Mouse (Mus musculus) hindbrain, embryonic 15.5 days (tissue): Measurements from ENCODE around the gene Atxn1l. TPM values are rescaled to one million over a fixed set of nuclear protein-coding genes. Genes with fewer than 3 reads are reported as not detected.

Source experiments
- ATAC-seq: fragments of 200-750 bp; cut with Nextera tagmentation; 2 replicates; pipeline ENCODE4 v1.8.0; 2017; ENCODE audit warnings: low read depth, moderate number of reproducible peaks, moderate TSS enrichment; ENCODE audit not compliant: low FRiP score
- H3K27ac ChIP-seq: fragments of 300-500 bp; sonication (generic); replicated peaks from 2 replicates; pipeline ENCODE4 v1.5.1; 2015; ENCODE audit warnings: mild to moderate bottlenecking, inconsistent platforms
- H3K27me3 ChIP-seq: fragments of 300-500 bp; sonication (generic); 2 replicates; pipeline ENCODE4 v1.6.1; 2015; ENCODE audit warnings: control low read depth, inconsistent platforms
- H3K36me3 ChIP-seq: fragments of 300-500 bp; sonication (generic); 2 replicates; pipeline ENCODE4 v1.6.1; 2015; ENCODE audit warnings: control low read depth, inconsistent platforms
- H3K4me1 ChIP-seq: fragments of 300-500 bp; sonication (generic); replicated peaks from 2 replicates; pipeline ENCODE4 v1.6.1; 2015; ENCODE audit warnings: control low read depth, inconsistent platforms
- H3K4me2 ChIP-seq: fragments of 300-500 bp; sonication (generic); 2 replicates; pipeline ENCODE4 v1.6.1; 2015; ENCODE audit warnings: moderate library complexity, mild to moderate bottlenecking, inconsistent platforms
- H3K4me3 ChIP-seq: fragments of 300-500 bp; sonication (generic); 2 replicates; pipeline ENCODE4 v1.5.1; 2015; ENCODE audit warnings: mild to moderate bottlenecking, inconsistent platforms
- H3K9ac ChIP-seq: fragments of 300-500 bp; sonication (generic); 2 replicates; pipeline ENCODE4 v1.6.1; 2015; ENCODE audit warnings: inconsistent platforms
- H3K9me3 ChIP-seq: fragments of 300-500 bp; sonication (generic); 2 replicates; pipeline ENCODE4 v1.6.1; 2016; ENCODE audit warnings: control low read depth, inconsistent platforms
- WGBS: fragments of 180-500 bp; shearing (Covaris S2); methylation state at CpG from one replicate; pipeline ENCODE4 v1.1.7; 2015; 5-methylcytosine and 5-hydroxymethylcytosine counted together
- polyA plus RNA-seq: library from polyadenylated mRNA; unstranded; fragments of >200 nt; fragmentation: Nextera tagmentation; extraction: Ambion mirVana; gene quantifications from 2 replicates; pipeline ENCODE4 v1.2.1, GENCODE M21; 2015

The Atxn1l gene
- polyA plus RNA-seq, 1 experiment from 2014 or later, result 4.1 TPM

DNA sequence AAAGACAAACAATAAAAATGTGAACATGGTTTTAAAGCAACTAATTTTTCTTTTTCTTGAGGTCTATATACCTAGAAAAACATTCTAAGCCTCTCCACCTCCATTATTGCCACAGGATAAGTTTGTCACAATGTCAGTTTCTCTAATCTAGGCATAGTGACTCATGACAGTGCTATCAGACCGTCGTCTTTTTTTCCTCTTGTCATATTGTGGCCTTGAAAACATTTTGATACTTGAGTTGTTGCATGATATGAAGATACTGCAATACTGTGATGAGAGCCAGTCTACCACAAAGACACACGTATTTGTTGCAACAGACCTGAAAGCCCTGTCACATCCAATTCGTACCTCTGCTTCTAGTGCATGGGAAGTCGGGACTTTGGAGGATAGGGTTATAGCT lies 22.6 kb downstream of the Atxn1l start:
- no peak overlapping the region for H3K4me2 ChIP-seq
- ATAC-seq, result no peak
- H3K4me3 ChIP-seq, result no peak overlapping the region
- no peak overlapping the region for H3K27ac ChIP-seq
- H3K27me3 ChIP-seq, result no peaks in the 10 kb centered on the region
- H3K9me3 ChIP-seq, result no peaks in the 10 kb centered on the region
- H3K9ac ChIP-seq, result no peak overlapping the region
- 96% methylated on average over 5 of the region's 5 CpGs for WGBS
- H3K4me1 ChIP-seq, result peaks cover 4% of the 10 kb centered on the region; the same call in 1 of the 2 replicates
- peaks cover 93% of the 10 kb centered on the region for H3K36me3 ChIP-seq

GRCm38 (mm10) chr8:109712521-109712920 lies 25.0 kb downstream of the Atxn1l start:
- WGBS, result 93% methylated on average over 1 of the region's 1 CpGs

GRCm38 (mm10) chr8:109707921-109708320 lies 29.6 kb downstream of the Atxn1l start:
- ATAC-seq, result no peak
- peak overlapping the region; percentile 90; the same call in 1 of the 2 replicates for H3K4me3 ChIP-seq
- H3K36me3 ChIP-seq, result peaks cover 44% of the 10 kb centered on the region
- peak overlapping the region; percentile 86; the same call in 1 of the 2 replicates for H3K4me2 ChIP-seq
- H3K27ac ChIP-seq, result no peak overlapping the region
- no peak overlapping the region for H3K9ac ChIP-seq
- peaks cover 43% of the 10 kb centered on the region for H3K4me1 ChIP-seq
- H3K27me3 ChIP-seq, result no peaks in the 10 kb centered on the region
- H3K9me3 ChIP-seq, result no peaks in the 10 kb centered on the region
- WGBS, result 96% methylated on average over 4 of the region's 4 CpGs

More at GRCm38 (mm10) chr8:109712521-109712920, 25.0 kb downstream of the Atxn1l start:
- no peak overlapping the region for H3K27ac ChIP-seq
- no peak overlapping the region for H3K4me2 ChIP-seq
- no peak overlapping the region for H3K9ac ChIP-seq
- no peak overlapping the region for H3K4me3 ChIP-seq
- H3K9me3 ChIP-seq, result no peaks in the 10 kb centered on the region
- peaks cover 22% of the 10 kb centered on the region for H3K4me1 ChIP-seq
- H3K27me3 ChIP-seq, result no peaks in the 10 kb centered on the region
- no peak for ATAC-seq
- peaks cover 86% of the 10 kb centered on the region for H3K36me3 ChIP-seq

DNA sequence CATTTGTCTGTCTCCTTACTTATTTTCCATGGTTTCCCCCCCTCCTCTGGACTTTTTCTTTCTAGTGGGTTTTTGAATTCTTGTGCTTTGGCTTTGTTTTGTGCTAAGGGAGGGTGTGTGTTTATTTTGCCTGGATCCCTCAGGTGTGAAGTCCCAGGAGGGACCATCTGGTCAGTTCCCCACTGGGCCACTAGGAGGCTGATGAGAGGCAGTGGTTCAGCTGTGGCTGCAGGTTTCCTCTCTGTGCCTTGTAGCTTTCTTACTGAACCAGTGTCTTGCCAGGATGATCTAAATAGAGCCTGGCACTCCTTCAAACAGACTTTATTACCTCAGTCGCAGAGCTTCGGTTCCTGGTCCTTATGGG lies 30.7 kb downstream of the Atxn1l start:
- no peak for ATAC-seq
- 28% methylated on average over 2 of the region's 2 CpGs for WGBS
- 0 out of 2 replicates have a peak overlapping the region, but pooled peaks have one; percentile 97 for H3K27ac ChIP-seq

DNA sequence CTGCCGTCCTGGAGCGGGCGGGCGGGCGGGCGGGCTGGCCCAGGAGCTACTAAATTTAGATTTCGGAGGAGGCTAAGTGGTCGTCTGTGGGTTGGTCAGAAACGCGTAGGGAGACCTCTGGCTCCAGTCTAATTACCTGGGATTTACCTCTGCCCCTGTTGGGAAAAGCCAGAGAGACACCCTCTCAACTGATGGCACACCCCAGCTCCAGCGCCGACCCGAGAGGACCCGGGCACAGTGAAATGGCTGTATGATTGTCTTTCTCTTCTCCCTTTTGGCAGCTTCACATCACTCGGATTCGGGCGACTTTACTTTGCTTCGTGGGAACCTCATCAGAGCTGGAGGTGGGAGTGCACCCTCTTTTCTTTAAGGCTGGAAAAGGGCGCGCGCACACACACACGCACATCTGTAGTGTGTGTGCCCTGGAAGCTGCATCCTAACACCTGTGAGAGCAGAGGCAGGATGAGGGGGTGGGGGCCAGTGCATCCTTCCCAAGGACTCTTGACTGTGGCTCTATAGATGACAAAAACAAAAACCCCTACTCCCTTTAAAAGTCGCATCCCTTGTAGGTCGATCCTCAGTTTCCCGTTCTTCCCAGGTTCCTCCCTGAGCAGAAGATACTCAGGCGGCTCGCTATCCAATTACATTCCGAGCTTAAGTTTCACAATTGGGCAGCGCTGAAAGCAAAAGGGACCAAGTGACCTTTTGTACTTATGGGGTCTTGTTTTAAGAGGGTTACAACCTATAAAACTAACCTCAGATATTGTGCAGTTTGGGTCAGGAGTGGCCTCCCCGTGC lies 31.3 kb downstream of the Atxn1l start:
- 2% methylated on average over 24 of the region's 30 CpGs for WGBS
- H3K9ac ChIP-seq, result peak overlapping the region; percentile 99

More for the DNA sequence above, 30.7 kb downstream of the Atxn1l start:
- peak overlapping the region; percentile 99 for H3K9ac ChIP-seq
- H3K4me1 ChIP-seq, result peaks cover 43% of the 10 kb centered on the region
- H3K27me3 ChIP-seq, result no peaks in the 10 kb centered on the region
- peak overlapping the region; percentile 90 for H3K4me3 ChIP-seq
- no peaks in the 10 kb centered on the region for H3K9me3 ChIP-seq
- H3K36me3 ChIP-seq, result peaks cover 34% of the 10 kb centered on the region
- peak overlapping the region; percentile 86 for H3K4me2 ChIP-seq

GRCm38 (mm10) chr8:109705320-109706075 lies 32.0 kb downstream of the Atxn1l start, which contains the start of gene Zfp821:
Gene Zfp821 (plus strand): TSS chr8:109705546.
- under 1% methylated on average over 85 of the region's 100 CpGs for WGBS
- Histone ChIP-seq H3K4me3 (peak within 1 kb of the TSS; percentile 90), H3K9me3 (no peaks in the 10 kb centered on the region), H3K4me2 (peak within 1 kb of the TSS; percentile 86), H3K27ac (peak within 1 kb of the TSS; percentile 97), H3K9ac (peak within 1 kb of the TSS; percentile 99), H3K4me1 (peaks cover 40% of the 10 kb centered on the region), H3K36me3 (peaks cover 20% of the 10 kb centered on the region), H3K27me3 (no peaks in the 10 kb centered on the region)
- peak; percentile 88 for ATAC-seq

More for the DNA sequence above, 31.3 kb downstream of the Atxn1l start:
- peak overlapping the region; percentile 90 for H3K4me3 ChIP-seq
- peak overlapping the region; percentile 97 for H3K27ac ChIP-seq
- H3K27me3 ChIP-seq, result no peaks in the 10 kb centered on the region
- peak; percentile 57 for ATAC-seq
- peak overlapping the region; percentile 86 for H3K4me2 ChIP-seq
- H3K36me3 ChIP-seq, result peaks cover 28% of the 10 kb centered on the region
- no peaks in the 10 kb centered on the region for H3K9me3 ChIP-seq
- H3K4me1 ChIP-seq, result peaks cover 43% of the 10 kb centered on the region

DNA sequence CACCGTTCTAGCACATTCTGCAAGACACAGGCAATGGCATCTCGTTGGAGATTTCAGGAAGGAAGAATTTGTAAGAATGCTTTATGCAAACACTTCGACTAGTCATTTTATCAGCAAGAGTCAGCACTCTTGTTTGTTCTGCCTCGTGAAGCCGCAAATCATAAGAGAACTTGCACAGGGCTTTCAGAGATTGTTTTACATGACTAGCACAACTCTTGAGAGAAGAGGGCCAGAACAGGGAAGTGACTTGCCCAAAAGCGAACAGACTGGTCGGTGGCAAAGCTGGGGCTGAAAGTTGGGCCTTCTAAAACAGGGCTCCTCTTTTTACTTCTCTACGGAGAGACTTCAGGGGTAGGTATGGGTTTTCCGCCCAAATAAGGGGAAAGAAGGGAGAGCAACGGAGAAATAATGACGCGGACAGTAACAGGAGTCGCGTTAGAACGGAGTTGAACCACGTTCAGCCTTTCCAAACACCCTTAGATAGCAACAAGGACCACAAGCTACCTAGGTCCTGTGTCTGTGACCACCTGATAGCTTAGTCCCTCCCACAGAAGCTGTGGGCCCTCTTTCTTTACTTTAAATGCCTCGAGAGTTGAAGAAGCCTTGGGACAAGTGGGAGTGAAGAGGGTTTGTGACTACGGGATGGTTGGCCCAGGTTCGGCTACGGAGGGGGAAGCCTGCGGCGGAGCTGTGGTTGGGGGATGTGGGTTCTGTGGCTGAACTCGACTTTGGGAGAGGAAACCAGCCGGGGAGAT lies 32.8 kb downstream of the Atxn1l start:
- 12% methylated on average over 24 of the region's 24 CpGs for WGBS
- no peaks in the 10 kb centered on the region for H3K27me3 ChIP-seq
- H3K27ac ChIP-seq, result peak overlapping the region; percentile 97
- peaks cover 13% of the 10 kb centered on the region for H3K36me3 ChIP-seq
- no peaks in the 10 kb centered on the region for H3K9me3 ChIP-seq
- peaks cover 39% of the 10 kb centered on the region for H3K4me1 ChIP-seq
- peak; percentile 71 for ATAC-seq
- H3K9ac ChIP-seq, result peak overlapping the region; percentile 99
- peak overlapping the region; percentile 90 for H3K4me3 ChIP-seq
- peak overlapping the region; percentile 86 for H3K4me2 ChIP-seq

GRCm38 (mm10) chr8:109698477-109698876 lies 39.1 kb downstream of the Atxn1l start:
- ATAC-seq, result no peak
- H3K27me3 ChIP-seq, result no peaks in the 10 kb centered on the region

DNA sequence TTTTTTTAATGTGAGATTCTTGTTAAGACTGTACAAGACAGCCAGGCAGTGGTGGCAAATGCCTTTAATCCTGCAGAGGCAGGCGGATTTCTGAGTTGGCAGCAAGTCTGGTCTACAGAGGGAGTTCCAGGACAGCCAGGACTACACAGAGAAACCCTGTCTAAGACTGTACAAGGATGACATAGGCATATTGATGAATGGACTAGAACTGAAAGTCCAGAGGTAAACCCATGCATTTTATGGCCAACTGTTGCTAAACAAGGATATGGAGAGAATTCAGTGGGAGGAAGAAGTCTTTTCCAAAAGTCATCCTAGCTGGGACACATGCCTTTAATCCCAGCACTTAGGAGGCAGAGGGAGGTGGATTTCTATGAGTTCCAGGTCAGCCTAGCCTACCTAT lies 39.8 kb downstream of the Atxn1l start:
- H3K27me3 ChIP-seq, result no peaks in the 10 kb centered on the region
- H3K9ac ChIP-seq, result no peak overlapping the region
- H3K4me1 ChIP-seq, result peaks cover 9% of the 10 kb centered on the region
- no peaks in the 10 kb centered on the region for H3K36me3 ChIP-seq
- 84% methylated on average over 1 of the region's 1 CpGs for WGBS
- no peak for ATAC-seq
- H3K27ac ChIP-seq, result no peak overlapping the region
- no peak overlapping the region for H3K4me3 ChIP-seq
- no peaks in the 10 kb centered on the region for H3K9me3 ChIP-seq
- H3K4me2 ChIP-seq, result no peak overlapping the region

More at GRCm38 (mm10) chr8:109698477-109698876, 39.1 kb downstream of the Atxn1l start:
- Histone ChIP-seq H3K4me3 (no peak overlapping the region), H3K4me1 (peaks cover 9% of the 10 kb centered on the region), H3K36me3 (no peaks in the 10 kb centered on the region), H3K4me2 (no peak overlapping the region), H3K9ac (no peak overlapping the region), H3K9me3 (no peaks in the 10 kb centered on the region), H3K27ac (no peak overlapping the region)
- 73% methylated on average over 3 of the region's 3 CpGs for WGBS

DNA sequence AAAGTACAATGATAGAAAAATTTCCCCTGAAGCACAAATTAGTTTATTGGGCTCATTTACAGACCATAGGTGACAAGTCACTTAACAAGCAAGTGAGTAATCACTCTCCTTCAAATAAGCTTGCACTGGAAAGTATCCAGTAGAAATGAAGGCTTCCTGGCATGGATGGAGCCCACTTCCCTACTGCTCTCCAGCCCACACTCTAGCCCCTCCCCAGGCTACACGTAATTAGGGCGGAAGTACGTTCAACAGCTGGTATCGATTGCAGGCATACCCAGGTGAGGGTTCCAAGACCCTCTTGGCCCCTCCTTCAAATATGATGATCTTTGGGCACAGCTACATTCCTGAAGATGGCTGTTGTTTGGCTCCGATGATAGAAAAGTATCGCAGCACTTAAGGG lies 43.4 kb downstream of the Atxn1l start:
- peak overlapping the region; percentile 78 for H3K4me2 ChIP-seq
- 62% methylated on average over 6 of the region's 6 CpGs for WGBS
- H3K4me3 ChIP-seq, result peak overlapping the region; percentile 99
- ATAC-seq, result no peak
- peak overlapping the region; percentile 73; the same call in 1 of the 2 replicates for H3K9ac ChIP-seq
- peak overlapping the region; percentile 91; the same call in 1 of the 2 replicates for H3K27ac ChIP-seq
- no peaks in the 10 kb centered on the region for H3K9me3 ChIP-seq
- peaks cover 28% of the 10 kb centered on the region for H3K4me1 ChIP-seq
- no peaks in the 10 kb centered on the region for H3K27me3 ChIP-seq
- H3K36me3 ChIP-seq, result no peaks in the 10 kb centered on the region

- Histone ChIP-seq H3K9ac (peak within 1 kb of the TSS; percentile 89), H3K9me3 (no peaks in the 10 kb centered on the region), H3K27ac (peak within 1 kb of the TSS; percentile 91), H3K4me1 (peaks cover 28% of the 10 kb centered on the region), H3K36me3 (no peaks in the 10 kb centered on the region), H3K4me3 (peak within 1 kb of the TSS; percentile 99), H3K4me2 (peak within 1 kb of the TSS; percentile 84), H3K27me3 (no peaks in the 10 kb centered on the region)
- WGBS, result under 1% methylated on average over 57 of the region's 57 CpGs
- ATAC-seq, result peak; percentile 98
Measured at GRCm38 (mm10) chr8:109693146-109693900, 44.2 kb downstream of the Atxn1l start, which contains the start of gene Ist1. Gene Ist1 (minus strand): TSS chr8:109693260.
